Mouse (Mus musculus): Measurements from ENCODE around the gene Ly6g5c. TPM values are rescaled to one million over a fixed set of nuclear protein-coding genes. Genes with fewer than 3 reads are reported as not detected.
A peak's percentile ranks its signal among the peaks of the same experiment; 100 is the strongest.

Ly6g5c gene
- polyA plus RNA-seq, 1 experiment from 2014 or later, result not detected

DNA sequence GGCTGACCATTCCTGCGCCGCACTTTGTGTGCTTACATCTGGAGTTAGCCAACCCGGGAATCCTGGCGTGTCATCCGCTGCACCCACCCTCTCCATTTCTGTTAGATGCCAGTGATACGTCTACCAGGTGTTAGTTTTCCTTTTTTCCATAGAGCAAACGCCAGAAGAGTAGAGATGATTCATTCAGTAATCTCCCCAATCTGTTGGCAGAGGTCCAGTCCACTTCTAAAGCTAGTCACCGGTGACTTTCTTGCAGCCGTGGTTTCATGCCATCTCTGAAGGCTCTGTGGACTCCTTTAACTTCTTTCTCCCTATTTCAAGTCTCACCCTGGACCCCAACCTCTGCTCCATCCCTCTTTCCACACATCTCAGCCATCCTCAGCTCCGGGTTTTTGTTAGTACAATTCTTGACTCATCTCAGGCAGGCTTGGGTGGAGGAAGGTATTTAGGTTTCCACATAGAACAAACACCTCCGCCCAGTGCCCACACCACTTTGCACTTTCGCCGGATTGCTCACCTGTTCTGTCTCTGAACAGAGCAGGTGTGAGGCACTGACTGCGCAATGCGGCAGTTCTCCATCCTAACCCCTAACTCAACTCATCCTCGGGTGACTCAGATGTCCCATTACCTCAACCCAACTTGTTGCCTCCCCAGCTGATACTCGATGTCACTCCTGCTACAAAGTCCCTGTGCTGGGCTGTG is 39.7 kb upstream of the Ly6g5c start:
- ATAC-seq (ENCODE audit: low FRiP score), result no peak
- 87% methylated on average over 17 of the region's 17 CpGs for WGBS
- Histone ChIP-seq H3K27me3 (replicated peaks) (peaks cover 43% of the 10 kb centered on the region), H3K36me3 (no peaks in the 10 kb centered on the region), H3K27ac (replicated peaks) (no peak overlapping the region), H3K9me3 (replicated peaks) (no peaks in the 10 kb centered on the region), H3K4me1 (peaks cover 16% of the 10 kb centered on the region), H3K4me3 (replicated peaks) (no peak overlapping the region), H3K9ac (replicated peaks) (no peak overlapping the region), H3K4me2 (no peak overlapping the region)

DNA sequence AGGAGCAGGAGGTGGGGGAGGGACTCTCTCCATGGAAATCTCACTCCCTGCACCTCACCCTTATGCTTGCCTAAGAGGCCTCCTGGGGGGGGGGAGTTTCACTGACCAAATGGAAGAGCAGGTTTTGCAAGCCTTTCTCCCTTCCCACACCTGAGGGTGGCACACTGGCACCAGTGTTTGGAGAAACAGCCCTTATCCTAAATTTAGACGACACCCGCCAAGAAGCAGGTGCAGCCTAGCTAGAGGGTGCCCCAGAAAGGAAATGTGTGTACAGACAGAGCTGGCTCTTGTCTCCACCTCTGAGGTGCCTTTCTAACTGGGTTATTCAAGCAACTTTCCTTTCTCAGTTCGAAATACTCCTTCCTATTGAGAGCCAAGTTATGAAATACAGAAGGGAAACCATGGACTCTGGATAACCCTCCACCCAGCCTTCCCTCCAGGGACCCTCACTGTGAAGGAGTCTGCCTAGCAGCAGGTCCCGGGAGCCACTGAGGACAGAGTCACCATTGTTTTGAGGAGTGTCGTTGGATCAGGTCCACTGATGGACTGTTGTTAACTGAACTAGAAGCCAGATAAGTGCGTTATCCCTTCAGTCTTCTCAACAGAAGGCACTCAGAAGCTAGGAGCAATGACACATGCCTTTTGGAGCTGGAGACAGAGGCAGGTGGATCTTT is 37.4 kb upstream of the Ly6g5c start:
- Histone ChIP-seq H3K4me2 (no peak overlapping the region), H3K4me1 (peaks cover under 1% of the 10 kb centered on the region; the same call in 1 of the 2 replicates), H3K9me3 (replicated peaks) (no peaks in the 10 kb centered on the region), H3K9ac (replicated peaks) (no peak overlapping the region), H3K36me3 (no peaks in the 10 kb centered on the region), H3K4me3 (replicated peaks) (no peak overlapping the region), H3K27ac (replicated peaks) (no peak overlapping the region), H3K27me3 (replicated peaks) (peaks cover 22% of the 10 kb centered on the region)
- no peak for ATAC-seq (ENCODE audit: low FRiP score)
- WGBS, result 61% methylated on average over 6 of the region's 6 CpGs

DNA sequence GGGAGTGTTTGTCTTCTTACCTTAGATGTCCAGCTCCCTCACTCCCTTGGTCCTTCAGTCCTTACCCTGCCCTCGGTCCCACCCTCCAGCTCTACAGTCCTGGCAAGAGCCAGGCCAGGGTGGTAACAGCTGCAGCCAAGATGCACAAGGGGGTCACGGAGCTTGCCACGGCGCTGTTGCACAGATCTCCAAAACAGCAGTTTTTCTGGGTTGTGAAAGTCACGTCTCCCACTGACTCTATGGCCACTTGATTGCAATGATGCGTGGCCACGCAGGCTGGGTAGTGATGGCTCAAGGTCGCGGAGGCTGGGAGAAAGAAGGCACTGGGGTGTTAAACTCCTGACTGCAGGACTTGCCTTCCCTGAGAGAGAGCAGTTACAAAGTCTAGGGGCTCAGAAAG is 36.6 kb upstream of the Ly6g5c start:
- peaks cover 14% of the 10 kb centered on the region for H3K27me3 ChIP-seq (replicated peaks)
- no peak overlapping the region for H3K4me2 ChIP-seq
- no peaks in the 10 kb centered on the region for H3K36me3 ChIP-seq
- no peak overlapping the region for H3K27ac ChIP-seq (replicated peaks)
- no peaks in the 10 kb centered on the region for H3K9me3 ChIP-seq (replicated peaks)
- no peak overlapping the region for H3K4me3 ChIP-seq (replicated peaks)
- no peak overlapping the region for H3K9ac ChIP-seq (replicated peaks)
- ATAC-seq (ENCODE audit: low FRiP score), result no peak
- no peaks in the 10 kb centered on the region for H3K4me1 ChIP-seq
- 80% methylated on average over 9 of the region's 9 CpGs for WGBS

DNA sequence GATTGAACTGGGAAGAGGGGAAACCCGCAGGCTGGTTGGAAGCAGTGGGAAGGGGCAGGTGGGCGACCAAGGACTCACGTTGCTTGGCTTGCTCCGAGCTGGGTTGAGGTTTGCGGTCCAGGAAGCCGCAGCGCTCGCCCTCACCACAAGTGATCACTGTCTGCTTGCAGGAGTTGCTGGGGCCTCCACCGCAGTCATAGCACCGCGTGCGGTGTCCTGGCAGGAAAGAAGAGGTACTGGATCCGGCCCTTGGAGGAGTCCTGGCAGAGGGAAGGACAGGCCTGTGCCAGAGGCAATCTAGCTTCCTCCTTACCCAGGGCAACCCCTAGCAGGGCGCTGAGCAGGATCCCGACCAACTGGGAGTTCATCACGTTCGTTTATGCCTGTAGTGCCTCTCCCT is 34.0 kb upstream of the Ly6g5c start:
- no peak overlapping the region for H3K27ac ChIP-seq (replicated peaks)
- H3K27me3 ChIP-seq (replicated peaks), result no peaks in the 10 kb centered on the region
- H3K9ac ChIP-seq (replicated peaks), result no peak overlapping the region
- H3K4me2 ChIP-seq, result no peak overlapping the region
- H3K9me3 ChIP-seq (replicated peaks), result no peaks in the 10 kb centered on the region
- H3K36me3 ChIP-seq, result no peaks in the 10 kb centered on the region
- H3K4me3 ChIP-seq (replicated peaks), result no peak overlapping the region
- 40% methylated on average over 17 of the region's 17 CpGs for WGBS
- no peak for ATAC-seq (ENCODE audit: low FRiP score)
- H3K4me1 ChIP-seq, result peaks cover 15% of the 10 kb centered on the region

DNA sequence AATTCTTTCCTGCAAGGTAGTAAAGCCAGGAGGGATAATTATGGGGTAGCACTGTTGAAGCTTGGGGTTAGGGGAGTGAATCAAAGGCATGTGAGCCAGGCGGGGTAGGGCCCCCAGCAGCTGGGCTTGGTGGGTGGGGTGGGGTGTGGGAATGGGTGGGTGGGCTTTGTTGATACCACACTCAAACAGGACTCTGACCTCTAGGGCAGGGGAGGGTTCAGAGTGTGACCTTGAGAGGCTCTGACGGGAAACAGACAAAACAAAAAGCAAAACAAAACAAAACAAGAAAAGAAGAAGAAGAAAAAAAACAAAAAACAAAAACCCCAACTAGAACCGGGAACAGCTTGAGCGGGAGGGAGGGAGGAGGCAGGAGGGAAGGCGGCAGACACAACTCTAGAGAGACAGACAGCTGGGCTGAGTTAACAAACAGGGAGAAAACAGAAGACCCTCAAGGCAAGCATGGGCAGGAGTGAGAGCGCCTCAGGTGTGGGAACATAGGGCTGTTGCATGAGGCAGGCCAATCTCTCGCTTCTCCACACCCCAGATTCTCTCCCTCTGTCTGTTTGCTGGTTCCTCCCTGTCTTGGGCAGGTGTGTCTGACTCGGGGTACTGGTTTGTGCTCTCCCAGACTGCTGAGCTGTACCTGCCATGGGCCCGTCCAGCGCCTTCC is 31.4 kb upstream of the Ly6g5c start, which contains the start of gene Ly6g6e:
TSS of gene Ly6g6e (plus strand) at position 396 of the 670 bp plus-strand sequence.
- Histone ChIP-seq H3K9me3 (replicated peaks) (no peaks in the 10 kb centered on the region), H3K4me1 (peaks cover 15% of the 10 kb centered on the region), H3K27ac (replicated peaks) (no peak within 1 kb of the TSS), H3K9ac (replicated peaks) (0 out of 2 replicates have a peak within 1 kb of the TSS, but pooled peaks have one; percentile 14), H3K27me3 (replicated peaks) (no peaks in the 10 kb centered on the region), H3K36me3 (no peaks in the 10 kb centered on the region), H3K4me2 (peak within 1 kb of the TSS; percentile 49), H3K4me3 (replicated peaks) (peak within 1 kb of the TSS; percentile 21)
- no peak for ATAC-seq (ENCODE audit: low FRiP score)
- 25% methylated on average over 10 of the region's 10 CpGs for WGBS

DNA sequence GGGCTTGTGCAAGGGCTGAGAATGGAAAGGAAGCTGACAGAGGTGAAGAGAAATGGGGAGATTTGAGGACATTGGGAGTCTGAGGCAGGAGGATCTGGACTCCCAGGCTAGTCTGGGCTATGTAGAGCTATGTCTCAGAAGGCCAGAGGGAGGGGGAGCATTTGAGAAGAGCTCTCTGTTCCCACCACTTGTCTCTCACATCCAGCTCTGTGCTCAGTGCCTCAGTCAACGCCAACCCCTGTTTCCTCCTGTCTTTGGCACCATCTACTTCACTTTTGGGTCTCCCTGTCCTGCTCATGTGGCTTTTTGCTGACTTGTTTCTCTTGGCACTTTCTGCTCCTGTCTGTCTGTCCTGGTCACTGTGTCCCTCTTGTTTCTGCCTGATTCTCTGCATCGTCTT is 30.8 kb upstream of the Ly6g5c start:
- ATAC-seq (ENCODE audit: low FRiP score), result peak; percentile 22; the same call in 1 of the 2 replicates
- Histone ChIP-seq H3K4me1 (peaks cover 15% of the 10 kb centered on the region), H3K9me3 (replicated peaks) (no peaks in the 10 kb centered on the region), H3K36me3 (no peaks in the 10 kb centered on the region), H3K27me3 (replicated peaks) (no peaks in the 10 kb centered on the region), H3K4me3 (replicated peaks) (peak overlapping the region; percentile 21; the same call in 1 of the 2 replicates), H3K27ac (replicated peaks) (no peak overlapping the region), H3K9ac (replicated peaks) (0 out of 2 replicates have a peak overlapping the region, but pooled peaks have one; percentile 14), H3K4me2 (peak overlapping the region; percentile 49)
- WGBS, result 19% methylated on average over 2 of the region's 2 CpGs

DNA sequence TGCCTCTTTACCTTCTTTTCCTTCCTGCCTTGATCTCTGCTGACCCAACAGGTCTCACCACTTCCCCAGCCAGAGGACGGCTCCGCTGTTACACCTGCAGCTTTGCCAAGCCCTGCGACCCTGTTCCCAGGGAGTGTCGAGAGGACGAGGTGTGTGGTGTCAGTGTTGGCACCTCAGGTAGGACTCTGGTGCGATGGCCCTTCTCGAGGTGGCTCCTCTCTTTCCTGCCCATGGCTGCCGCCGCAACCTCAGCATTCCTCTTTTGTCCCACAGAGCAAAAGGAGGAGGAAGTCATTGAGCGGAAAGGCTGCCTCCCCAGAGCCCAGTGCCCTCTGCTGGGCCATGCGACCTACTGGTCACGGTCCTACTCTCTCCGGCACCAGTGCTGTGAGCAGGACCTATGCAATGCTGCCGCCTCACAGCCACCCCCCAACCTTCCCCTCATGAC is 30.3 kb upstream of the Ly6g5c start, which contains the start of gene Ly6g6d:
TSS of gene Ly6g6d (minus strand) at position 280 of the 448 bp plus-strand sequence.
- no peak within 1 kb of the TSS for H3K27ac ChIP-seq (replicated peaks)
- ATAC-seq (ENCODE audit: low FRiP score), result peak; percentile 52; the same call in 1 of the 2 replicates
- 8% methylated on average over 14 of the region's 14 CpGs for WGBS
- H3K9me3 ChIP-seq (replicated peaks), result no peaks in the 10 kb centered on the region
- H3K27me3 ChIP-seq (replicated peaks), result no peaks in the 10 kb centered on the region
- no peaks in the 10 kb centered on the region for H3K36me3 ChIP-seq
- peak within 1 kb of the TSS; percentile 49 for H3K4me2 ChIP-seq
- peak within 1 kb of the TSS; percentile 21 for H3K4me3 ChIP-seq (replicated peaks)
- H3K9ac ChIP-seq (replicated peaks), result 0 out of 2 replicates have a peak within 1 kb of the TSS, but pooled peaks have one; percentile 14
- peaks cover 15% of the 10 kb centered on the region for H3K4me1 ChIP-seq

DNA sequence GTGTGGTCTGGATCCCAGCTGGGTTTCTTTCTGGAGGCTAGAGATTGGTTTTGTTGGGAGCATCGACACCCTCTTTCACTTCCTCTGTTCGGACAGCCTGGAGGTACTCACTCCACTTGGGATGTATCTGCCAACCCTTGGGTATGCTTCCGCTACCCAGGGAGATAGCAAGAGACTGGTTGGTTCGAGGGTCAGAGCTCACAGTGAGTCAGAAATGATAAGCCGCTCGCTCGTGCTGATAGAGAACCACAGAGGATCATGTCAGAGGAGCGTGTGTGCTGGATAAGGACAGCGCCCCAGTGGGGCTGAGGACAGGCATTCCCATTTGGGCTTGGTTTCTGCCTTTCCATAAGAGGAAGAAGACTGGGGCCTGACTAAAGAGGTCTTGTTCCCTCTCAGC is 28.3 kb upstream of the Ly6g5c start:
- Histone ChIP-seq H3K4me3 (replicated peaks) (no peak overlapping the region), H3K27me3 (replicated peaks) (no peaks in the 10 kb centered on the region), H3K4me2 (no peak overlapping the region), H3K36me3 (no peaks in the 10 kb centered on the region), H3K27ac (replicated peaks) (no peak overlapping the region), H3K4me1 (peaks cover 15% of the 10 kb centered on the region), H3K9ac (replicated peaks) (no peak overlapping the region), H3K9me3 (replicated peaks) (no peaks in the 10 kb centered on the region)
- 71% methylated on average over 9 of the region's 9 CpGs for WGBS
- no peak for ATAC-seq (ENCODE audit: low FRiP score)

DNA sequence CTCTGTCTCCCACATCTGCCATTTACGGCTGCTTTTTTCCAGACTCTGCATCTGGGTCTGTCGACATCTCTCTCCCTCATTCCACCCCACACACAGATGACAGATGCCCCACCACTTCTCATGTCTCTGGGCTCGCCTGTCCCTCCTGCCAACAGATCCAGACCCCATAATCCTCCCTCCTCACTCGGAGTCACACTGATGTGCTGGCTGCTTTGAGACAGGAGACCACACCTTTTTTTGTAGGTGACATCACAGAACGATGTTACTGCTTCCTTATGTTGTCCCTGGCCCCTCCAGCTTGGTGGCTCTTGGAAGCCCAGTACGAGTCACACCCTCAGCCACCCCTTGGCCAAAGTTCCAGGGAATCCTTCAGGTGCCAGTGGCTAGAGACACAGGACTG is 27.8 kb upstream of the Ly6g5c start:
- Histone ChIP-seq H3K27me3 (replicated peaks) (no peaks in the 10 kb centered on the region), H3K4me2 (no peak overlapping the region), H3K4me1 (peaks cover 15% of the 10 kb centered on the region), H3K9me3 (replicated peaks) (no peaks in the 10 kb centered on the region), H3K9ac (replicated peaks) (no peak overlapping the region), H3K36me3 (no peaks in the 10 kb centered on the region), H3K4me3 (replicated peaks) (no peak overlapping the region), H3K27ac (replicated peaks) (no peak overlapping the region)
- no peak for ATAC-seq (ENCODE audit: low FRiP score)
- WGBS, result 64% methylated on average over 6 of the region's 6 CpGs

DNA sequence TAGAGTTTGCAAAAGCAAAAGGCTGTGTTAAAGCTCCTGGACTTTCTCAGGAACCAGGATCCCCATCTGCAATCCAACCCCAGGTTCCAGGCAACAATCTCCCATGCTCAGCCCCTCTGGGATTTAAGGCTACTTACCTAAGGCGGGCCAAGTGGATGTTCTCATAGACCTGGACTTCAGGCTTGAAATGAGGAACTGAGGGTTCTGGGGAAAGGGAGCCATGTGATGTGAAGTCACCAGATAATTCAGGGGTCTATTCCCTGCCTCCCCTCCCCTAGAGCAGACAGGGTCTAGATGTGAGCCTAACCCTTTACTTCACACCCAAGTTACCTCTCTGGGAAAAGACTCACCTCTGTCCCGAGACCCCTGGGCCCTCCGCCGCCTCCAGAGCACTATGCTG is 27.4 kb upstream of the Ly6g5c start:
- no peaks in the 10 kb centered on the region for H3K27me3 ChIP-seq (replicated peaks)
- no peaks in the 10 kb centered on the region for H3K9me3 ChIP-seq (replicated peaks)
- H3K4me1 ChIP-seq, result peaks cover 15% of the 10 kb centered on the region
- no peaks in the 10 kb centered on the region for H3K36me3 ChIP-seq
- H3K9ac ChIP-seq (replicated peaks), result no peak overlapping the region
- WGBS, result 78% methylated on average over 4 of the region's 4 CpGs
- no peak overlapping the region for H3K4me2 ChIP-seq
- no peak overlapping the region for H3K27ac ChIP-seq (replicated peaks)
- H3K4me3 ChIP-seq (replicated peaks), result no peak overlapping the region
- ATAC-seq (ENCODE audit: low FRiP score), result no peak

DNA sequence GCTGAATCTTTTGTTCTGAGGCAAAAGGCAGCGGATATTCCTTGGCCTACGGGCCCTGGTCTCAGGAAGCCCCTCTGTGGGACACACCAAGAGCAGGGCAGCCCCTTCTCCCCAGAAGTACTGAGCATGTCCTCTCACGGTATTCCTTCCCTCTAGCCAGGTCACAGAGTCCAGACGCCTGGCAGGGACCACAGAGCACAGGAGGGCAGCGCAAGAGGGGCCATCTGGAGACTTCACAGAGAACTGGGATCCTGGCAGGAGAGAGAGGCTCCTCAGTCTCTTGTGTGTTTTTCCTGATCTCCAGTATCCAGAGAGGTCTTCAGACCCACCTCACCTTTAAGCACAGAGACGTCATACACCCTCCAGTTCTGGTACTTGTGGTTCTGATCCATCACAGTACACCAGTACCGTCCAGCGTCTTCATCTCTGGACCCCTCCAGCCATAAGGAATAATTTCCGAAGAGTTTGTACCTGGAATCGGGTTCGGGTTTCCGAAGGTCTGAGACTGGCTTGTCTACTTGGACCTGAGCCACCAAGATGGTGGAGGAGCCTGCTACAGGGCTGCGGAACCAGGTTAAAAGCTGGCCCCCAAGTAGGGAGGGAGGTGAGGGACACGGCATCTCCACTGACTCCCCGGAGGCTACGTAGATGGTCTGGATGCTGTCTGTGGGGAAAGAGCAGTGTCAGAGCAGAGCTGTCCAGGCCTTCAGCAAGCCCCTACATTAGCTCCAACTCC is 25.1 kb upstream of the Ly6g5c start:
- ATAC-seq (ENCODE audit: low FRiP score), result no peak
- no peak overlapping the region for H3K27ac ChIP-seq (replicated peaks)
- 91% methylated on average over 16 of the region's 16 CpGs for WGBS

More for the DNA sequence above, 25.1 kb upstream of the Ly6g5c start:
- H3K4me1 ChIP-seq, result peaks cover 3% of the 10 kb centered on the region; the same call in 1 of the 2 replicates
- H3K4me2 ChIP-seq, result no peak overlapping the region
- no peaks in the 10 kb centered on the region for H3K9me3 ChIP-seq (replicated peaks)
- no peak overlapping the region for H3K9ac ChIP-seq (replicated peaks)
- no peak overlapping the region for H3K4me3 ChIP-seq (replicated peaks)
- no peaks in the 10 kb centered on the region for H3K27me3 ChIP-seq (replicated peaks)
- no peaks in the 10 kb centered on the region for H3K36me3 ChIP-seq

All from neural tube, embryonic 15.5 days (tissue).